ENCODE assay signal across 18 mouse cellular contexts in the genomic region with DNA sequence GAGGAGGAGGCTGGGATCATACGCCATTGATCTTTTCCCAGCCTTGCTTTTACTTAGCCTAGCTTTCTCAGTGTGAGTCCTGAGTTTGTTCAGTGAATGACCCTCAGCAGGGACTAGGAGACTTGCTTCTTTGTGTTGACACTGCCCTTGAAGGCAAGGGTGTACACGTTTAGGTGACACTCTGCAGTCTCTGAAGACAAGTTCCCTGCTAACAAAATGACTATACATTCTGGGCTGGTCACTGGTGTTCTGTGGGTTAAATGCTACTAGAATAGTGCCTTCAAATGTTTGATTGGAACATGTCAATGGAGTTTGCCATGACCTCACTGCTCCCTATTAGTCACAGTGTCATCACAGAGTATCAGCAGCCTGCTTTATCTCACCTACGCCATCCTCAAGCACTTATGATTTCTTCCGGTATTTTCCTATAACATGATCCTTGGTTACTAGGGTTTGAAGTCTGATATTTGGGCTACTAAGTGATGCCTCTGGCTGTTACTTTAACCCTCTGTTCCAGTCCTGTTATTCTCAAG.
DNase-seq lines count a peak whose midpoint lies in the region; ATAC-seq and TF ChIP-seq lines count a peak whose summit lies in the region.
"Had no signal": no experiment of that assay in that cellular context is flagged by ENCODE, and none has a peak within 500 bp of the region (broad histone marks: within the 10 kb centered on the region; RNA-seq: fewer than 3 reads in every experiment).

No protein-coding gene starts in this region.

- no peak overlapping the region for H3K4me2 ChIP-seq in hindbrain, postnatal 0 days (ENCODE audit: low read depth, low read length)
- H3K4me2 ChIP-seq in liver, postnatal 0 days (ENCODE audit: low read depth, low read length): no peak overlapping the region
- H3K4me2 ChIP-seq: embryonic facial prominence, embryonic 12.5 days; forebrain, embryonic 13.5 days had no signal

- no peak overlapping the region for H3K9ac ChIP-seq in hindbrain, postnatal 0 days (replicated peaks; ENCODE audit: low read length)
- H3K9ac ChIP-seq in liver, postnatal 0 days (replicated peaks): no peak overlapping the region
- H3K9ac ChIP-seq: embryonic facial prominence, embryonic 12.5 days; forebrain, embryonic 13.5 days had no signal

- H3K27ac ChIP-seq in heart, embryonic 10.5 days: peak overlapping the region; percentile 69; the same call in 1 of the 2 replicates
- peak overlapping the region; percentile 53 for H3K27ac ChIP-seq in hindbrain, embryonic 10.5 days
- no peak overlapping the region for H3K27ac ChIP-seq in hindbrain, postnatal 0 days
- peak overlapping the region; percentile 85 for H3K27ac ChIP-seq in liver, postnatal 0 days (ENCODE audit: low read depth)
- H3K27ac ChIP-seq: embryonic facial prominence, embryonic 12.5 days; forebrain, embryonic 13.5 days had no signal

- no peaks in the 10 kb centered on the region for H3K36me3 ChIP-seq in heart, embryonic 10.5 days
- no peaks in the 10 kb centered on the region for H3K36me3 ChIP-seq in hindbrain, embryonic 10.5 days
- H3K36me3 ChIP-seq in hindbrain, postnatal 0 days (ENCODE audit: insufficient read depth, low read length): no peaks in the 10 kb centered on the region
- no peaks in the 10 kb centered on the region for H3K36me3 ChIP-seq in liver, postnatal 0 days (replicated peaks; ENCODE audit: insufficient read depth, low read length)
- H3K36me3 ChIP-seq: embryonic facial prominence, embryonic 12.5 days had no signal

- ATAC-seq in hindbrain, postnatal 0 days: no peak
- ATAC-seq in liver, postnatal 0 days: peak; percentile 81
- no peak for ATAC-seq in CD4-positive, CD25-positive, alpha-beta regulatory T cell, adult 4 months
- ATAC-seq: forebrain, embryonic 13.5 days had no signal

- 42% methylated on average over 4 of the region's 4 CpGs for WGBS in heart, embryonic 10.5 days
- WGBS in hindbrain, embryonic 10.5 days: 44% methylated on average over 4 of the region's 4 CpGs
- 52% methylated on average over 4 of the region's 4 CpGs for WGBS in hindbrain, postnatal 0 days
- WGBS in liver, postnatal 0 days (ENCODE audit: insufficient replicate concordance): 58% methylated on average over 4 of the region's 4 CpGs

- H3K27me3 ChIP-seq in heart, embryonic 10.5 days (ENCODE audit: insufficient read depth, poor library complexity, severe bottlenecking): no peaks in the 10 kb centered on the region
- H3K27me3 ChIP-seq in hindbrain, embryonic 10.5 days (ENCODE audit: insufficient read depth, poor library complexity, severe bottlenecking): peaks cover 7% of the 10 kb centered on the region
- H3K27me3 ChIP-seq in hindbrain, postnatal 0 days (ENCODE audit: insufficient read depth, low read length): no peaks in the 10 kb centered on the region
- no peaks in the 10 kb centered on the region for H3K27me3 ChIP-seq in liver, postnatal 0 days (ENCODE audit: insufficient read depth, low read length)
- H3K27me3 ChIP-seq: embryonic facial prominence, embryonic 12.5 days; forebrain, embryonic 13.5 days had no signal

- peaks cover 42% of the 10 kb centered on the region for H3K4me1 ChIP-seq in heart, embryonic 10.5 days
- peaks cover 70% of the 10 kb centered on the region for H3K4me1 ChIP-seq in hindbrain, embryonic 10.5 days (replicated peaks)
- peaks cover 24% of the 10 kb centered on the region for H3K4me1 ChIP-seq in hindbrain, postnatal 0 days (ENCODE audit: insufficient read depth, low read length)
- peaks cover 44% of the 10 kb centered on the region for H3K4me1 ChIP-seq in liver, postnatal 0 days (ENCODE audit: insufficient read depth)

- TF ChIP-seq CTCF in hindbrain, postnatal 0 days (IDR thresholded peaks at IDR 0.05; ENCODE audit: low read depth): no peak
- no peak for TF ChIP-seq CTCF in liver, postnatal 0 days (IDR thresholded peaks at IDR 0.05; ENCODE audit: low read depth)

- DNase-seq in heart, embryonic 10.5 days (ENCODE audit: low spot score): peak; percentile 64
- no peak for DNase-seq in heart, postnatal 4 days
- no peak for DNase-seq in hindbrain, embryonic 10.5 days (ENCODE audit: low spot score)
- DNase-seq in hindbrain, postnatal 0 days (ENCODE audit: low spot score): no peak
- DNase-seq in liver, postnatal 0 days: no peak
- DNase-seq in liver: no peak
- DNase-seq: adrenal gland, postnatal 36 days; B cell, adult 2 months; cerebellum, adult 18-20 months; cerebellum, postnatal 36 days; lung, postnatal 14 days; midbrain, embryonic 14.5 days; right cerebral cortex, postnatal 25 days; thymus, adult 2 months had no signal

- no peak overlapping the region for H3K4me3 ChIP-seq in heart, embryonic 10.5 days
- H3K4me3 ChIP-seq in hindbrain, embryonic 10.5 days: no peak overlapping the region
- no peak overlapping the region for H3K4me3 ChIP-seq in hindbrain, postnatal 0 days (ENCODE audit: low read length)
- no peak overlapping the region for H3K4me3 ChIP-seq in liver, postnatal 0 days (ENCODE audit: low read depth, low read length)
- H3K4me3 ChIP-seq: embryonic facial prominence, embryonic 12.5 days; erythroblast, embryonic 14.5 days; forebrain, embryonic 13.5 days had no signal

- TF ChIP-seq EP300 in liver, postnatal 0 days (IDR thresholded peaks at IDR 0.05; ENCODE audit: low read depth): no peak

- H3K9me3 ChIP-seq in heart, embryonic 10.5 days: no peaks in the 10 kb centered on the region
- H3K9me3 ChIP-seq in hindbrain, embryonic 10.5 days: no peaks in the 10 kb centered on the region
- no peaks in the 10 kb centered on the region for H3K9me3 ChIP-seq in hindbrain, postnatal 0 days (ENCODE audit: low read length)
- no peaks in the 10 kb centered on the region for H3K9me3 ChIP-seq in liver, postnatal 0 days (ENCODE audit: low read length)
- H3K9me3 ChIP-seq: embryonic facial prominence, embryonic 12.5 days; forebrain, embryonic 13.5 days had no signal
